Mouse (Mus musculus): ENCODE measurements around the gene Abhd2. TPM values are rescaled to one million over a fixed set of nuclear protein-coding genes. Genes with fewer than 3 reads are reported as not detected.

Abhd2 gene
- 38.2 and 49.3 TPM in 2 replicates for polyA plus RNA-seq (2015; fragmentation: Nextera tagmentation; extraction: Ambion mirVana)

GRCm38 (mm10) chr7:79272789-79273718 is at the start of gene Abhd2:
TSS of gene Abhd2 (plus strand) at chr7:79273199.
- H3K4me3 ChIP-seq (ENCODE audit: low read depth, low read length): peak within 1 kb of the TSS; percentile 77
- peak within 1 kb of the TSS; percentile 87 for H3K27ac ChIP-seq (ENCODE audit: low read depth)
- no peaks in the 10 kb centered on the region for H3K9me3 ChIP-seq (ENCODE audit: low read length)
- H3K9ac ChIP-seq (replicated peaks): peak within 1 kb of the TSS; percentile 81
- H3K27me3 ChIP-seq (ENCODE audit: insufficient read depth, low read length): no peaks in the 10 kb centered on the region
- H3K4me2 ChIP-seq (ENCODE audit: low read depth, low read length): peak within 1 kb of the TSS; percentile 87
- H3K4me1 ChIP-seq (ENCODE audit: insufficient read depth): peaks cover 64% of the 10 kb centered on the region
- ATAC-seq (peak; percentile 97), DNase-seq (peak; percentile 100)
- H3K36me3 ChIP-seq (replicated peaks; ENCODE audit: insufficient read depth, low read length): 0 out of 2 replicates have a peak, but pooled peaks cover 4% of the 10 kb centered on the region
- TF ChIP-seq EP300 (IDR thresholded peaks at IDR 0.05; ENCODE audit: low read depth) (peak; percentile 73), CTCF (IDR thresholded peaks at IDR 0.05; ENCODE audit: low read depth) (0 out of 2 replicates have a peak, but pooled peaks have one; percentile 13)
- WGBS (ENCODE audit: insufficient replicate concordance): under 1% methylated on average over 54 of the region's 54 CpGs

- DNase-seq (no peak), ATAC-seq (no peak)
- 55% methylated on average over 8 of the region's 8 CpGs for WGBS (ENCODE audit: insufficient replicate concordance)
- Histone ChIP-seq H3K27me3 (ENCODE audit: insufficient read depth, low read length) (no peaks in the 10 kb centered on the region), H3K4me3 (ENCODE audit: low read depth, low read length) (no peak overlapping the region), H3K4me2 (ENCODE audit: low read depth, low read length) (no peak overlapping the region), H3K9ac (replicated peaks) (no peak overlapping the region), H3K9me3 (ENCODE audit: low read length) (no peaks in the 10 kb centered on the region), H3K4me1 (ENCODE audit: insufficient read depth) (no peaks in the 10 kb centered on the region), H3K27ac (ENCODE audit: low read depth) (no peak overlapping the region), H3K36me3 (replicated peaks; ENCODE audit: insufficient read depth, low read length) (no peaks in the 10 kb centered on the region)
- TF ChIP-seq CTCF (IDR thresholded peaks at IDR 0.05; ENCODE audit: low read depth) (no peak), EP300 (IDR thresholded peaks at IDR 0.05; ENCODE audit: low read depth) (no peak)
Observed at GRCm38 (mm10) chr7:79225477-79225876, 47.5 kb upstream of the Abhd2 start.

GRCm38 (mm10) chr7:79226172-79226571 is 46.8 kb upstream of the Abhd2 start:
- Histone ChIP-seq H3K4me1 (ENCODE audit: insufficient read depth) (no peaks in the 10 kb centered on the region), H3K4me2 (ENCODE audit: low read depth, low read length) (no peak overlapping the region), H3K9me3 (ENCODE audit: low read length) (no peaks in the 10 kb centered on the region), H3K36me3 (replicated peaks; ENCODE audit: insufficient read depth, low read length) (no peaks in the 10 kb centered on the region), H3K9ac (replicated peaks) (no peak overlapping the region), H3K27me3 (ENCODE audit: insufficient read depth, low read length) (no peaks in the 10 kb centered on the region), H3K4me3 (ENCODE audit: low read depth, low read length) (no peak overlapping the region), H3K27ac (ENCODE audit: low read depth) (no peak overlapping the region)
- ATAC-seq: no peak; the same call in 1 of the 2 replicates
- WGBS (ENCODE audit: insufficient replicate concordance): 70% methylated on average over 5 of the region's 5 CpGs
- no peak for DNase-seq
- TF ChIP-seq EP300 (IDR thresholded peaks at IDR 0.05; ENCODE audit: low read depth): no peak
- no peak for TF ChIP-seq CTCF (IDR thresholded peaks at IDR 0.05; ENCODE audit: low read depth)

- H3K4me1 ChIP-seq (ENCODE audit: insufficient read depth): no peaks in the 10 kb centered on the region
- TF ChIP-seq CTCF (IDR thresholded peaks at IDR 0.05; ENCODE audit: low read depth) (no peak), EP300 (IDR thresholded peaks at IDR 0.05; ENCODE audit: low read depth) (no peak)
- H3K36me3 ChIP-seq (replicated peaks; ENCODE audit: insufficient read depth, low read length): no peaks in the 10 kb centered on the region
- no peaks in the 10 kb centered on the region for H3K9me3 ChIP-seq (ENCODE audit: low read length)
- no peak for DNase-seq
- no peak overlapping the region for H3K4me2 ChIP-seq (ENCODE audit: low read depth, low read length)
- no peak for ATAC-seq
- H3K4me3 ChIP-seq (ENCODE audit: low read depth, low read length): no peak overlapping the region
- no peaks in the 10 kb centered on the region for H3K27me3 ChIP-seq (ENCODE audit: insufficient read depth, low read length)
- 61% methylated on average over 6 of the region's 10 CpGs for WGBS (ENCODE audit: insufficient replicate concordance)
- no peak overlapping the region for H3K9ac ChIP-seq (replicated peaks)
- H3K27ac ChIP-seq (ENCODE audit: low read depth): no peak overlapping the region
Observed at GRCm38 (mm10) chr7:79226834-79227486, 46.0 kb upstream of the Abhd2 start.

- 20% methylated on average over 9 of the region's 9 CpGs for WGBS (ENCODE audit: insufficient replicate concordance)
- Histone ChIP-seq H3K9ac (replicated peaks) (no peak overlapping the region), H3K4me3 (ENCODE audit: low read depth, low read length) (no peak overlapping the region), H3K27me3 (ENCODE audit: insufficient read depth, low read length) (no peaks in the 10 kb centered on the region), H3K27ac (ENCODE audit: low read depth) (no peak overlapping the region), H3K4me2 (ENCODE audit: low read depth, low read length) (no peak overlapping the region), H3K9me3 (ENCODE audit: low read length) (no peaks in the 10 kb centered on the region), H3K4me1 (ENCODE audit: insufficient read depth) (no peaks in the 10 kb centered on the region), H3K36me3 (replicated peaks; ENCODE audit: insufficient read depth, low read length) (no peaks in the 10 kb centered on the region)
- TF ChIP-seq CTCF (IDR thresholded peaks at IDR 0.05; ENCODE audit: low read depth) (peak; percentile 92), EP300 (IDR thresholded peaks at IDR 0.05; ENCODE audit: low read depth) (no peak)
- peak; percentile 93 for ATAC-seq
- DNase-seq: peak; percentile 89
Observed at GRCm38 (mm10) chr7:79228471-79228870, 44.5 kb upstream of the Abhd2 start.

- TF ChIP-seq EP300 (IDR thresholded peaks at IDR 0.05; ENCODE audit: low read depth): no peak
- TF ChIP-seq CTCF (IDR thresholded peaks at IDR 0.05; ENCODE audit: low read depth): no peak
- no peaks in the 10 kb centered on the region for H3K4me1 ChIP-seq (ENCODE audit: insufficient read depth)
- no peaks in the 10 kb centered on the region for H3K36me3 ChIP-seq (replicated peaks; ENCODE audit: insufficient read depth, low read length)
- DNase-seq: no peak
- no peak for ATAC-seq
- H3K4me3 ChIP-seq (ENCODE audit: low read depth, low read length): no peak overlapping the region
- 42% methylated on average over 2 of the region's 2 CpGs for WGBS (ENCODE audit: insufficient replicate concordance)
- H3K27ac ChIP-seq (ENCODE audit: low read depth): no peak overlapping the region
- H3K4me2 ChIP-seq (ENCODE audit: low read depth, low read length): peak overlapping the region; percentile 18; the same call in 1 of the 2 replicates
- no peaks in the 10 kb centered on the region for H3K9me3 ChIP-seq (ENCODE audit: low read length)
- H3K27me3 ChIP-seq (ENCODE audit: insufficient read depth, low read length): no peaks in the 10 kb centered on the region
- H3K9ac ChIP-seq (replicated peaks): no peak overlapping the region
Observed at GRCm38 (mm10) chr7:79231577-79231976, 41.4 kb upstream of the Abhd2 start.

All from liver, postnatal 0 days (tissue).